Mouse (Mus musculus) kidney, embryonic 14.5 days (tissue): ENCODE measurements around the gene Ppfia3. TPM values are rescaled to one million over a fixed set of nuclear protein-coding genes. Genes with fewer than 3 reads are reported as not detected.

Experiments
- ATAC-seq: fragments of 200-750 bp; cut with Nextera tagmentation; 2 replicates; pipeline ENCODE4 v1.8.0; 2017; ENCODE audit warnings: moderate number of reproducible peaks, mild to moderate bottlenecking, moderate TSS enrichment, moderate library complexity; ENCODE audit not compliant: low FRiP score, low TSS enrichment
- H3K27ac ChIP-seq: fragments of 300-500 bp; sonication (generic); 2 replicates; pipeline ENCODE4 v1.5.1; 2014; ENCODE audit warnings: low read depth, mild to moderate bottlenecking, low read length, moderate library complexity, mixed read lengths
- H3K27me3 ChIP-seq: fragments of 300-500 bp; sonication (generic); 2 replicates; pipeline ENCODE4 v1.6.1; 2014; ENCODE audit warnings: mild to moderate bottlenecking, low read length; ENCODE audit not compliant: control insufficient read depth, insufficient read depth
- H3K36me3 ChIP-seq: fragments of 300-500 bp; sonication (generic); 2 replicates; pipeline ENCODE4 v1.6.1; 2014; ENCODE audit warnings: low read length, mixed read lengths; ENCODE audit not compliant: control insufficient read depth, insufficient read depth
- H3K4me1 ChIP-seq: fragments of 300-500 bp; sonication (generic); 2 replicates; pipeline ENCODE4 v1.6.1; 2014; ENCODE audit warnings: low read length, mixed read lengths; ENCODE audit not compliant: control insufficient read depth, insufficient read depth
- H3K4me2 ChIP-seq: fragments of 300-500 bp; sonication (generic); replicated peaks from 2 replicates; pipeline ENCODE4 v1.6.1; 2014; ENCODE audit warnings: low read depth, mild to moderate bottlenecking, low read length
- H3K4me3 ChIP-seq: fragments of 300-500 bp; sonication (generic); 2 replicates; pipeline ENCODE4 v1.5.1; 2014; ENCODE audit warnings: mild to moderate bottlenecking, low read length
- H3K9ac ChIP-seq: fragments of 300-500 bp; sonication (generic); 2 replicates; pipeline ENCODE4 v1.6.1; 2014; ENCODE audit warnings: low read depth, mild to moderate bottlenecking, low read length, moderate library complexity
- H3K9me3 ChIP-seq: fragments of 300-500 bp; sonication (generic); 2 replicates; pipeline ENCODE4 v1.6.1; 2016; ENCODE audit warnings: low read length; ENCODE audit not compliant: control insufficient read depth
- WGBS: fragments of 180-500 bp; shearing (Covaris S2); extraction: QIAGEN DNeasy Blood & Tissue Kit; methylation state at CpG from one replicate; pipeline ENCODE4 v1.1.7; 2014; 5-methylcytosine and 5-hydroxymethylcytosine counted together
- polyA plus RNA-seq: library from polyadenylated mRNA; unstranded; fragments of >200 nt; fragmentation: Nextera tagmentation; extraction: Ambion mirVana; gene quantifications from 2 replicates; pipeline ENCODE4 v1.2.1, GENCODE M21; 2014

Gene Ppfia3
- polyA plus RNA-seq, 1 experiment from 2014 or later = 7.6 TPM

DNA sequence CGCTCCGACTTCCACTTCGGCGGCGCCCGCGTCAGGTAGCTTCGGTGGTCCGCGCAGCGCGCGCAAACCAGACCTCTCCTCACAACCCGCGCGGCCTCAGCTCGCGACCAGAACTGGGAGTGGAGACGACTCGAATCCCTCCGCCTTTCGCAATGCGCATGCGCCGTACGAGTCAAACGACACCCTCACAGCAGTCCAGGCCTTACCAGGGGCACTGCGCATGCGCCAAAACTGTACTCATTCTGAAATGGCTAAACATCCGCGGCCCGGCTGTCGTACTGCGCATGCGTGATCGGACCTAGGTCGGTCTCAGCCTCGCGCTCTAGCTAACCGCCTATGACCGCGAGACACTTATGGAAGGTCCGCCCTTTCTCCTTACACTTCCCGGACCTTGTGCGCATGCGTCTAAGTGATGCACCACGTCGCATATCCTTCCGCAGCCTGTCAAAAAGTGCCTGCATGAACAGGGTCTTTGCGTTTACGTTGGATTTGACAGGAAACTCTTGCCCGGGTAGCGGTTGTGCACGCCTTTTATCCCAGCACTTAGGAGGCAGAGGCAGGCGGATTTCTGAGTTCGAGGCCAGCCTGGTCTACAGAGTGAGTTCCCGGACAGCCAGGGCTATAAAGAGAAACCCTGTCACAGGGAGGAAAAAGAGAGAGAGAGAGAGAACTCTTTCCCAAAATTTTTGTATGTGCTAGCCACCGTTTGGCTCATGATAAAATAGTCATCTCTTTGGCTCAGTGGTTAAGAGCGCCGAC is 28.9 kb upstream of the Ppfia3 start, which contains the start of gene Snrnp70:
Snrnp70 (minus strand) TSS at position 165 of the 759 bp plus-strand sequence.
- Histone ChIP-seq H3K27me3 (no peaks in the 10 kb centered on the region), H3K9me3 (no peaks in the 10 kb centered on the region), H3K4me1 (peaks cover 14% of the 10 kb centered on the region), H3K4me3 (peak within 1 kb of the TSS; percentile 61), H3K4me2 (peak within 1 kb of the TSS; percentile 73), H3K36me3 (peaks cover 34% of the 10 kb centered on the region), H3K9ac (peak within 1 kb of the TSS; percentile 82), H3K27ac (peak within 1 kb of the TSS; percentile 77)
- ATAC-seq = peak; percentile 98
- under 1% methylated on average over 60 of the region's 60 CpGs for WGBS

DNA sequence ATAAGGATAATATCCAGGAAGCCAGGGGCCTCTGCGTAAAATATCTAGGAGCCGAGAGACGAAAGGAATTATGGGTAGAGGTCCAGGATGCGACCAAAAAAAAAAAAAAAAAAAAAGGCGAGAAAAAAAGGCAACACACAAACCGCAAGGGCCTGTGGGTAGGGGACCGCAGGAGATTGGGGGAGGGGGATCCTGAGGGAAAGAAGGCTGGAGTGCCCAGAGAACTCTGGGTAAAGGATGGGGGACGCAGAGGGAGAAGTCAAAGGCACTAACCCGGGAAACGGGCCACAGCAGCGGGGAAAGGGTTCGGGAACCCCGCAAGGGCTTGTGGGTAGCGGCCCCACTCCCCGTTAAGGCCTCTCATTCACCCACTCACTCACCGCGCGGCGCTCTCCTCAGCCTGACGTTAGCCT is 28.3 kb upstream of the Ppfia3 start:
- H3K4me3 ChIP-seq = peak overlapping the region; percentile 61
- peak overlapping the region; percentile 77 for H3K27ac ChIP-seq
- H3K27me3 ChIP-seq = no peaks in the 10 kb centered on the region
- peak overlapping the region; percentile 82 for H3K9ac ChIP-seq
- WGBS = 0% methylated on average over 19 of the region's 20 CpGs
- H3K4me1 ChIP-seq = peaks cover 14% of the 10 kb centered on the region
- H3K36me3 ChIP-seq = peaks cover 40% of the 10 kb centered on the region
- peak; percentile 79 for ATAC-seq
- H3K4me2 ChIP-seq = peak overlapping the region; percentile 73
- H3K9me3 ChIP-seq = no peaks in the 10 kb centered on the region

DNA sequence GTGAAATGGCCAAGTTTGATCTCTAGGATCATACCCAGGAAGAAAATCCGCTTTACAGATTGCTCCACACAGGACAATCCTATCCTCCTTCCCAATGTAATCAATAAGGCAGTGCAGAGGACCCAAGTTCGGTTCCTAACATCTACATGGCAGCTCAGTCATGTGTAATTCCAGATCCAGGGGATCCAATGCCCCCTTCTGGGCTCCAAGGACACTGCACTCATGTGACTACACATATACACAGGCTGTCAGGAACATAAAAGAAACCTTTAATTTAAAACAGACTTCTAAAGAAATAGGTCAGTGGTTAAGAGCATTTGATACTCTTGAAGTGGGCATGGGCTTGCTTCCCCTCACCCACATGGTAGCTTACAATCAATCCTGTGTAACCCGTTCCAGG is 19.3 kb upstream of the Ppfia3 start:
- Histone ChIP-seq H3K9ac (no peak overlapping the region), H3K36me3 (peaks cover 98% of the 10 kb centered on the region), H3K9me3 (no peaks in the 10 kb centered on the region), H3K4me3 (no peak overlapping the region), H3K27me3 (no peaks in the 10 kb centered on the region), H3K27ac (no peak overlapping the region), H3K4me2 (no peak overlapping the region), H3K4me1 (no peaks in the 10 kb centered on the region)
- ATAC-seq = no peak
- WGBS = 88% methylated on average over 3 of the region's 3 CpGs

DNA sequence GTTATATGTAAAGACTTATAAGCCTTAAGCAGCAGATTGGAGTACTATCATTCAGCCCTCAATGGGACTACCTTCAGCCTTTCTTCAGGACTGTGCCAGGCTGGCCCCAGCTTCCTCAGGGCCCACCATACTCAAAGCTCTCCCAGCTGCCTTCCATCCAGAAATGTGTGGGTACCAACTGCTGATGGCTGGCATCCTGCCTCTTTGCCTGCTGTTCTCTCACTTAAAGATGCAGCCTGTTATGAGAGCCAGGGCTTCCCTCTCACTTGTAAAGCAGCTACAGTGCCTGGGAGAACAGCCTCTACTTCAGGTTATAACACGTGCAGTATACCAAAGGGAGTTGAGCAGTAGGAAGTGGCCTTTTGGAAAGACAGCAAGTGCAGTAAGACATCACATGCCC is 9.2 kb upstream of the Ppfia3 start:
- 0 out of 2 replicates have a peak, but pooled peaks cover under 1% of the 10 kb centered on the region for H3K4me1 ChIP-seq
- H3K36me3 ChIP-seq = peaks cover 85% of the 10 kb centered on the region
- no peaks in the 10 kb centered on the region for H3K9me3 ChIP-seq
- H3K4me2 ChIP-seq = no peak overlapping the region
- H3K27me3 ChIP-seq = no peaks in the 10 kb centered on the region
- H3K9ac ChIP-seq = no peak overlapping the region
- 97% methylated on average over 1 of the region's 1 CpGs for WGBS
- ATAC-seq = no peak
- H3K27ac ChIP-seq = no peak overlapping the region
- H3K4me3 ChIP-seq = no peak overlapping the region

DNA sequence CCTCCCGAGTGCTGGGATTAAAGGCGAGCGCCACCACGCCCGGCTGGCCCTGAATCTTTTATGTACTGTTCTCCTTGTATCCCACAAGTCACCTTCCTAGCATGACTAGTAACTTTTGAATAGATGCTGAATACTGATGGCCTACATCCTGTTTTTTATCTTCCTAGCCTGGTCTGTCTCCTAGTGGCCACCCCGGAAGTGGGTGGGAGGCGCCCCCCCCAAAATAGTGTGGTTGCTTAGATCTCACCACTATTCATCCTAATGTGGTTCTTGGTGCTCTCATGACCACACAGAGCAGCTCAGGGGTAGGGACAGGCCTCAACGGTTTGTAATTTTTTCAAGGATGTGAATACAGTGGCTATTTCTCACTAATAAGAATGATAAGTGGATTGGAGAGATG is 7.8 kb upstream of the Ppfia3 start:
- peaks cover 71% of the 10 kb centered on the region for H3K36me3 ChIP-seq
- no peak overlapping the region for H3K4me3 ChIP-seq
- peaks cover 7% of the 10 kb centered on the region; the same call in 1 of the 2 replicates for H3K27me3 ChIP-seq
- no peak for ATAC-seq
- 96% methylated on average over 8 of the region's 8 CpGs for WGBS
- no peak overlapping the region for H3K4me2 ChIP-seq
- peaks cover 11% of the 10 kb centered on the region; the same call in 1 of the 2 replicates for H3K4me1 ChIP-seq
- H3K9me3 ChIP-seq = no peaks in the 10 kb centered on the region
- H3K27ac ChIP-seq = no peak overlapping the region
- H3K9ac ChIP-seq = no peak overlapping the region

DNA sequence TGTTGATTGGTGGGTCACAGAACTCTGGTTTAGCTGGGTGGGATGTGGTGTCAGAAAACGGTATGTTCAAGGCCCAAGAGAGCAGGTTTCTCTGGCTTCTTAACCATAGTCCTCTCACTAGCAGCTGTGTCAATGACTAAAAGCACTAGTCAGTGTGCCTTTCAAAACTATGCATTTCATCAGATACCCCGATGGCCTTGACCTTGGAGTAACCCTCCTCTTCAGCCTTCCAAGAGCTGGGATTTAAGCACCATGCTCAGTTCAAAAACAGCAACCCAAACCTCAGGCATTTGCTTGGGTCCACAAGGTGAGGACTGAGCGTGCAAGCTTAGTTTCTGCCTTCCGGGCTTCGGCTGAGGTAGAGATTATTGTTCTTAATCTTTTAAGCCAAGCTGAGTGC is 5.6 kb upstream of the Ppfia3 start:
- Histone ChIP-seq H3K27me3 (peaks cover 20% of the 10 kb centered on the region), H3K27ac (no peak overlapping the region), H3K9ac (no peak overlapping the region), H3K36me3 (peaks cover 49% of the 10 kb centered on the region), H3K4me2 (no peak overlapping the region), H3K4me3 (no peak overlapping the region), H3K9me3 (no peaks in the 10 kb centered on the region), H3K4me1 (peaks cover 19% of the 10 kb centered on the region)
- 88% methylated on average over 5 of the region's 5 CpGs for WGBS
- no peak for ATAC-seq

DNA sequence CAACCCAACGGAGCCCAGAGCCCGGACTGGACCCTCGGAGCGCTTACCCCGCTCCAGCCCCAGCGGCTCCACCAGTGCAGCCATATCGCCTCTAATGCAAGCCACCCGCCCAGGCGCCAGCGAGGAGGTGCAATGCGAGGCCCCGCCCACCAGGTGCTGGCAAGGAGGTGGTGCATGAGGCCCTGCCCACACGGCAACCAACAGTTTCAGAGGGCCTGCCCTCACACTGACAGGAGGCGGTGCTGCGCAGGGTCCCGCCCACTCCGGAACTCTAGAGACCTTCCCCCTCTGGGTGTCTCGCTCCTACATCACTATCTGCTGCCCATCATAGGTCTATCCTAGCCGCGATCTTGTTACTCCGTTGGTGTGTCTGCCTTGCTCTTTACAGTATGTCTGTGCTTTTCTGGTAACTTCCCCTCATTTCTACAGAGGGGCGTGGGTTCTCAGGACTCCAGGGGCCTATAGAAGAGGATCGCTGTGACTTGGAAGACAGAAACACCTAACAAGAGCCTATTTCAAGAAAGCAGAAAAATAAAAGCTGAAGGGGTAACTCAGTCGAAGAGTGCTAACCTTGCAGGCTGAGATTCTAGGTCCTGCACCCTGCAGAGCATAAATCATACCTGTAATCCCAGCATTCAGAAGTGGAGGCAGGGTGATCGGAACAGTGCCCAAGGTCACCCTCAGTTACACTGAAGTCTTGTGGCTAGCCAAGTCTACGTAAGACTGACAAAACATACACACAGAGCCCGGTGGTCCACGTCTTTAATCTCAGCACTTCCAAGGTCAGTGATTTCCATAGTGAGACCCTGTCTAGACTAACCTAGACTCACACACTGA is 3.9 kb upstream of the Ppfia3 start, which contains the start of gene Lin7b:
Lin7b (minus strand) TSS at position 109 of the 837 bp plus-strand sequence.
- 10% methylated on average over 28 of the region's 28 CpGs for whole genome bisulfite sequencing
- Histone ChIP-seq H3K27ac (no peak within 1 kb of the TSS), H3K4me1 (peaks cover 24% of the 10 kb centered on the region), H3K4me2 (peak within 1 kb of the TSS; percentile 94), H3K4me3 (peak within 1 kb of the TSS; percentile 46), H3K9ac (peak within 1 kb of the TSS; percentile 32; the same call in 1 of the 2 replicates), H3K27me3 (peaks cover 29% of the 10 kb centered on the region), H3K9me3 (no peaks in the 10 kb centered on the region), H3K36me3 (peaks cover 32% of the 10 kb centered on the region)
- peak; percentile 75 for ATAC-seq

DNA sequence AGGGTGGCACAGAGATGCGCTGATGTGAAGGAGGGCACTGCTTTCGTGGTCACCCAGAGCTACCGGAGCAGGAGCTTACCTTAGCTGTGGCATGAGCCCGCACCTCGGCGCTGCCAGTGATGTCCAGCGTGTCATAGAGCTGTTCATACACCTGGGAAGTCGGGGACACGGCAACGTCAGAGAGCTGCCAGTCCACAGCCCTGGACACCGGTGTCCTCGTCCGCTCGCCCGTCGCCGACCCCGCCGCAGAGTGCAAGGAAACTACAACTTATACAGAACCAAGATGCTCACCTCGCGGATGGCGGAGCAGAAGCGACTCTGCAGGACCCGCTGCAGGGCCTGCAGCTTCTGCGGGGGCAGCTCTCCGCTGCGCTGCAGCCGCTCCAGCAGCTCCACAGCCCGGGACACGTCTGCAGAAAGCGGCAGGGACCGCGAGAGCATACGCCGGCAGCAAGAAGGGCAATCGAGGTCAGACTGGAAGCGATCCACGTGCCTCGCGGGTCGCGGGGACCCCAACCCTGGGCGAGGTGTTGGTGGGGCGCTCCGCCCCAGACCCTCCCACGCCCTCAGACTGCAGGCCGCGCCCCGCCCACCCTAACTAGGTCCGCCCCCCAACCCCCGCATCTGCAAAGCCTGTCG is 3.1 kb upstream of the Ppfia3 start:
- WGBS = 6% methylated on average over 51 of the region's 52 CpGs
- no peaks in the 10 kb centered on the region for H3K9me3 ChIP-seq
- peaks cover 36% of the 10 kb centered on the region for H3K27me3 ChIP-seq
- H3K27ac ChIP-seq = no peak overlapping the region
- H3K4me2 ChIP-seq = peak overlapping the region; percentile 94
- H3K9ac ChIP-seq = peak overlapping the region; percentile 32; the same call in 1 of the 2 replicates
- peaks cover 26% of the 10 kb centered on the region; the same call in 1 of the 2 replicates for H3K36me3 ChIP-seq
- ATAC-seq = no peak
- peak overlapping the region; percentile 46 for H3K4me3 ChIP-seq
- H3K4me1 ChIP-seq = peaks cover 24% of the 10 kb centered on the region
